Mouse (Mus musculus) kidney, postnatal 14 days (tissue): ENCODE data around the gene Ptchd4.

Experiments used
- DNase-seq: peaks from one replicate; pipeline ENCODE4 v3.0.0; 2022; ENCODE audit warnings: mixed read lengths

Ptchd4 gene

GRCm38 (mm10) chr17:42430380-42430779 is 114.6 kb downstream of the Ptchd4 start:
- DNase-seq = no peak

GRCm38 (mm10) chr17:42452235-42452634 is 136.5 kb downstream of the Ptchd4 start:
- no peak for DNase-seq

GRCm38 (mm10) chr17:42456441-42456840 is 140.7 kb downstream of the Ptchd4 start:
- peak; percentile 12 for DNase-seq

DNA sequence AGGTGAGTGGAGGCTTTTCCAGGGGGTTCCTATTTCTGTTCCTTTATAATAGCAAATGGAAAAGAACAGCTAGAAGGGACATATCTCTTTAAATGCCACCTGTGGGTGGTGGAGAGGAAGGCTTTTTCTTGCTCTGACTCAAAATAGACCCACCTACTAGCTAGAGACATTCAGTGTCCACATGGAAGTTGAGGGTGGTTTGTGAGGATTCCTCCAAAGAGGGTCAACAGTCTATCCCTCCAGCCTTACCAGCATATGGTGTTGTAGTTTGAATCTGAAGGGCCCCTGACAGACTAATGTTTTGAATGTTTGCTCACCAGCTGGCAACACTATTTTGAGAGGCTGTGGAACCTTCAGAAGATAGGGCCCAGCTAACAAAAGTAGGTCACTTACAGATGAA is 147.0 kb downstream of the Ptchd4 start:
- no peak for DNase-seq

DNA sequence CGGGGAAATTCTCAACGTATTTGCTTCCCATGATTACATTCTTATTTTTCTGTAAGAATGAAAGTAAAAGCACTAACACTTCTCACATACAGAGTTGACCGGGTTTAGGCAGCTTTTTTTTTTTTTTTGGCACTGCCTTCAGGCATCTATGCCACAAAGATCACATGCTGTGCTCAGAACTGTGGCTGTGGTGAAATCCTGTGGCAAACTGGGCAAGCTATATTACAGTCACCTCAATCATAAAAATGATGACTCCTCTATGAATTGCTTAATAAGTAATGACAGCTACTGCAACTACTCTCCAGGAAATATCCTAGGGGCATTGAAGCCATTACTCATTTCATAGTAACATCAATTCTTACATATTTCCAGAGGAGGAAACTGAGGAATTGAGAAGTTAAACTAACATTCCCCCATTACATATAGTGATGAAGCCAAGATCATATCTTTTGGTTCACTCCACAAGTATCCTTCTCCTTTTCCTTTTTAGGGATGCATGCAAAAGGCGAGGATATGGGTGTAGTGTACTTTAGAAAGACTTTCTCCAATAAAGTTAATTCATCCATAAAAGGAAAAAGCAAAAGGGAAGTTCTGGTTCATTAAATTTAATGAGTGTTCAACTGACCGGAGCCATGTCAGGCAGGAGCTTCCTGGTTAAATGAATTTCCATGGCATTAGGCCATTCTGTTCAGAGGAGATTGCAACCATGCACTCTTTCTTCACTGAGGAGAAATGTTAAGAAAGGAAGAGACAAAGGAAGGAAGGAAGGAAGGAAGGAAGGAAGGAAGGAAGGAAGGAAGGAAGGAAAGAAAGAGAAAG is 164.6 kb downstream of the Ptchd4 start:
- no peak for DNase-seq

DNA sequence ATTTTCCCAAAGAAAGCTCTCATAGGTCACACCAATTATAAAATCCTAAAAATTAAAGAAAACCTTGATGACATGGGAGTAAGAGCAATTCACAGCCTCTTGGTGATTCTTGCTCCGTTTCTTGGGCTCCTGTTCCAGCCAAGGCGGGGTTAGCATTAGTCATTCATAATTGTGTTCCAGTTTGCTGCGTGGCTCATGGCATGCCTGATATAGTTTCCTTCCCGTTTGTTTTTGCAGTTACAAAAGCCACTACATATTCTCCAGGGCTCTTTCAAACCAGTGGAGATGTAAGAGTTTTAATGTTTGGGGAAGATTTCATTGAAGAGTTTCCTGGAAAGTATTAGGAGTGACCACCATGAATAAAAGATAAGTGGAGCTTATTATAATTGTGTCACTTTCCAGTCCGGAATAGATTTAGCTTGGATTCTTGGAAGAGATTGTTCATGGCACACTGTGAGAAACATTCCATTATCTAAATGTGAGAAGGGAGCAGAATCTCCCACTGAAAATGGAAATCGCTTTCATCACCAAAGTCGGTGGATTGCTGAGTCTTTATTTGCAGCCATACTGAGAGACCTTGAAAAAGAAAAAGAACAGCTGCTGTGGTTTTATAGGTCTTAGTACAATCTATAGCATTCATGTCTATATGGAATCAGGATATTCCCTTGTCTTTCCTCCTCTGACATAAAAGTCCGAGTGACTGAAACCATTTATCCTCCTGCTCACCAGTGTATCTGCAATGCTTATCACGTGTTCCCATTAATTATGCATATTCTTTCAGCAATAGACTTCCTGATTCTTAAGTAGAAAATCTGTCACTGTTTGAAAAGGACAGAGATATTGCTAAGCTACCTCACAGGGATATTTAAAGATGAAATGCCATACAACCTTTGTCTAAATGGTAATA is 193.9 kb downstream of the Ptchd4 start:
- no peak for DNase-seq

GRCm38 (mm10) chr17:42530147-42530546 is 214.4 kb downstream of the Ptchd4 start:
- DNase-seq = no peak

DNA sequence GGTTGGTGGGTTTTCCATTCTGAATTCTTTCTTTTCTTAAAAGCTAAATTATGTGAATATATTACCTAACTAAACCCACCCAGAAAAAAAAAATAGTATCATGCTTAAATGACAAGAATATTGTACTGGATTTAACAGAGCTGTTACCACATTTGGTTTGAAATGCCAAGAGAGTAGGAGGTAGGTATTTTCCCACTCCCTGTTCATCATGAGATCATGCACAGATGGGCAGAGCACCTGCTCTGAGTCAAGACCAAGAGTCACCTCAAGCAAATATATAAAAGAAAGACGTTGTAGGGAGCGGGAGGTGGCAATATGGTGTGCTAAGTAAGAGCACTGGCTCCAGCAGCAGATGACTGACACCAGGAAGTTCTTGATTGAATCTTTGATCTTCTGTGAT is 233.8 kb downstream of the Ptchd4 start:
- DNase-seq = no peak
